Mouse (Mus musculus) gastrocnemius, postnatal 36 days (tissue): Measurements from ENCODE around the gene B3gnt2. TPM values are rescaled to one million over a fixed set of nuclear protein-coding genes. Genes with fewer than 3 reads are reported as not detected.
"Not testable (repeated sequence)": the region's sequence is repeated elsewhere in the genome, so short reads cannot be mapped to it uniquely, and the experiment has no call there.

ENCODE experiments used
- DNase-seq, 2 experiments: peaks; one replicate each; pipeline ENCODE4 v3.0.0; 2022
- intact Hi-C: fragments of 180-260 bp; cut with DNase I; formaldehyde crosslinking; loops from one replicate; pipeline ENCODE4 v1.15.1; 2025
- total RNA-seq, 2 experiments: library from RNA; stranded (reverse); gene quantifications; 2 replicates each; pipeline ENCODE4 v1.2.3; 2021

The B3gnt2 gene
- total RNA-seq, 2 experiments from 2014 or later = 1.2 to 5.8 TPM

- intact Hi-C loops = no loop called here
- DNase-seq = no peak
Observed at GRCm38 (mm10) chr11:22741436-22741835, 119.3 kb downstream of the B3gnt2 start.

DNA sequence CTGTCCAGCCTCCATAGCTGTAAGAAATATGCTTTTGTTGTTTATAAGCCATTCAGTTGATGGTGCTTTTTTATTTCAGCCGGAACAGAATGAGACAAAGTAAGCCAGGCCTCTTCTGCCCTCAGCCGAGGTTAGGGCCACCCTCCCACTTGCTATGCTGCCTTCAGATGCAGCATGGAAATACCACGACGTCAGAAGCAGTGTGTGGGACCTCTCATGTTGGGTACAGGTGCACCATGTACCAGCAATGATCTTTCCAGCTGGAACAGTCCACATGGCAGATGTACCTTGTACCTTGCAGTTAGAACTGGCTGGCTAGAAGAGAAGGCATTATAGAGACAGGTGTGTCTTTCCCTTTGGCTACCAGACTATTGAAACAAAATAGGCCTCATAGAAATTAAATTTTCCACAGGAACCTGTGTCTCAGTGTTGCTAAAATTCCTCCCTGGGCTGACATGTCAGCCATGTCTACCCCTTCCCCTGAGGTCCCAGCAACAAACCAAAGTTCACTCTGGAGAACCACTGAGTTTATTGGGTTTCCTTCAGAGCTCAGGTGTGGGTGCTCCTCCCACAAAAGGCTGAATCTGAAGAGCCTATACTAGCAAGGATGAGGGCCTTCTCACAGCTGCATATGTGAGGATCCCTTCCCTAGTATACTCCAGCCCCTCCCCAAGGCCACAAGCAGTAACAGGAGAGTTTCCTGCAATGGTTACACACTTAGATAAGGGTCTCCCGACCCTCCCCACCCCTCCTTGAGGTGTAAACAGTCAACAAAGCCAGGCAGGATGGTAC is 121.1 kb downstream of the B3gnt2 start:
- DNase-seq = no peak
- intact Hi-C loops = no loop called here

GRCm38 (mm10) chr11:22736521-22737225 is 124.1 kb downstream of the B3gnt2 start:
- intact Hi-C loops = no loop called here

DNA sequence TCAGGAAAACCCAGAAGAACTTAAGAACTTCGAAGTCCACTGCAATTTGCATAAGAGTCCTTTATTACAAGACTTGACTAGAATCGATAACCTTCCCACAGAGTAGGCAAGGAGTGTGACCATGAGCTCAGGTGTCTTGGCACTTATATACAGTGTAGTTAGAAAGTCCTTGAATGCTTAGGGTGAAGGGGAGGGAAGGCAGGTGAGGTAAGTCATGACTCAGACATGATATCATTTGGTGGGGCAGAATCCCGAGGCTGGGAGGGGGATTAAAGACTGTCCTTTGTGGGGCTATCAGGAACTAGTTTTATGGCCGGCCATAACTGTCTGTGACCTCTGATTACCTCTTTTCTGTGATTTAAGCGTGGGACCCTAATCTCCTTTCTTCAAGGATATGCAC is 125.6 kb downstream of the B3gnt2 start:
- intact Hi-C loops, DNase-seq: not testable (repeated sequence)

More at GRCm38 (mm10) chr11:22736521-22737225, 124.1 kb downstream of the B3gnt2 start:
- DNase-seq = no peak

DNA sequence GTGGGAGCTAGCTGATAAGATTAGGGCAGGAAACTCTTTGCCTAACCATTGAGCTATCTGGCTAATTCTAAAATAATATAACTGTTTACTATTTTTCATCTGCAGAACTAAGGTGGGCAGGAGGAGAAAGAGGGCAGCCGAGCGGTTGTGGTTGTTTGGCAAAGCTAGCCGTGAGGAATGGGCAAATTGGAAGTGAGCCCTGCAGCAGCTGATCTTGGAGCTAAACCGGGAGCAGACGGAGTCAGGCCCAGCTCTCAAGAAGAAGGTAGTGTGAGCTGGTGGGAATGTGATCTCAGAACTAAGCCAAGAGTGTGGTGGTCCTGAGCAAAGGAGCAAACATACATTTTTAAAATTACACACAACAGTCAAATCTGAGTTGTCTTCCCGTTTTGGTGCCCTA is 126.8 kb downstream of the B3gnt2 start:
- DNase-seq = no peak
- intact Hi-C loops = no loop called here

DNA sequence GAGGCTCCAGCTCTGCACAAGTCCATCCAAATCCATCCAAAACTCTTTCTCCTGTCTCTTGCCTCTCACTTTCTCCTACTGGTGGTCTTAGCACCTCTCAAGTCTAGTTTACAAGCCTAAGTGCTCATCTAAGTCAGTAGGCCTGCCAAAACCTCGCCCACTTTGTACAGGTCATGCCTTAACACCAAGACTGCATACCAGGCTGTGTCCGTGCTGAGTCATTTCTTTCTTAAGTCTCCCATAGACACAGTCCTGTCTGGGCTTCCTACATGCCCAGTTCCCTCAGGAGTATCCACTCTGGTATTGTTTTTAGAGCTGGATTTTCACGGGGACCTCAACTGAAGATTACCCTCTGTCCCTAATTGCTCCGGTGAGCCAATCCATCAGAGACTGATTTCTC is 127.9 kb downstream of the B3gnt2 start:
- intact Hi-C loops = no loop called here
- DNase-seq = no peak

GRCm38 (mm10) chr11:22723096-22723495 is 137.7 kb downstream of the B3gnt2 start:
- intact Hi-C loops = no loop called here
- no peak for DNase-seq

DNA sequence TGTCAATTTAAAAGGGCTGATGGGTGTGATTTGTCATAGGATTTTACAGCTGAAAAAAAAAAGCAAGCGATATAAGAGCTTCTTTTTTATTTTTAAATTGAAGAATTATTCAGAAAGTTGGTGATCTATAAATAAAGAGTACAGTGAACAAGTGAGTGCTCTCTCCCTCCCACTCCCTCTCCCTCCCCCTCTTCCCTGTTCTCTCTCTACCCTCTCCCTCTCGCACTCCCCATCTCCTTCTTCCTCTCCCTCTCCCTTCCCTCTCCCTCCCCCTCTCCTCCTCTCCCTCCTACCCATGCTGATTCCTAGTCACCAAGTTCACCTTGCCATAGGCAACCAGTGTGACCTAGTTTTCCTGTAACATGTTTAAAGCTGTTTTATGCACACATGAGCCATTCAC is 140.7 kb downstream of the B3gnt2 start:
- no peak for DNase-seq
- intact Hi-C loops = no loop called here

- intact Hi-C loops = no loop called here
Observed at GRCm38 (mm10) chr11:22719570-22719969, 141.2 kb downstream of the B3gnt2 start.

GRCm38 (mm10) chr11:22718036-22718435 is 142.7 kb downstream of the B3gnt2 start:
- intact Hi-C loops = no loop called here

More at GRCm38 (mm10) chr11:22719570-22719969, 141.2 kb downstream of the B3gnt2 start:
- no peak for DNase-seq

GRCm38 (mm10) chr11:22711327-22711726 is 149.4 kb downstream of the B3gnt2 start:
- intact Hi-C loops = no loop called here
- no peak for DNase-seq

More at GRCm38 (mm10) chr11:22718036-22718435, 142.7 kb downstream of the B3gnt2 start:
- DNase-seq = no peak

- no peak for DNase-seq
- intact Hi-C loops = no loop called here
Observed at GRCm38 (mm10) chr11:22710596-22710995, 150.2 kb downstream of the B3gnt2 start.

Other genes with a start within 250 kb of the B3gnt2 start
- 10 to 100 TPM; 11.2 to 17.6 TPM for gene Zrsr1, start 111.0 kb upstream of the B3gnt2 start, total RNA-seq
- 1 to 10 TPM in 1 of 2 experiments, not detected in 1; 1.5 TPM for gene Gm28048, start 121.1 kb upstream of the B3gnt2 start, total RNA-seq
- gene Commd1, start 121.4 kb upstream of the B3gnt2 start, total RNA-seq = 100 to 1,000 TPM in 1 of 2 experiments, 10 to 100 TPM in 1; 97.4 to 102 TPM
- gene Cct4, start 129.6 kb upstream of the B3gnt2 start, total RNA-seq = 10 to 100 TPM; 88.5 to 98.1 TPM
- gene Fam161a, start 146.6 kb upstream of the B3gnt2 start, total RNA-seq = 1 to 10 TPM; 1.8 to 2.8 TPM